Mouse (Mus musculus) liver, adult 2 months (tissue): ENCODE results near the gene BC067074. TPM values are rescaled to one million over a fixed set of nuclear protein-coding genes. Genes with fewer than 3 reads are reported as not detected.

Experiments used
- DNase-seq: peaks from one replicate; pipeline ENCODE4 v3.0.0-alpha.2; 2011; ENCODE audit warnings: low read depth, low spot score; ENCODE audit errors: extremely low read depth
- H3K27ac ChIP-seq: fragments of 200-500 bp; replicated peaks from 2 replicates; pipeline ENCODE4 v1.5.1; 2012; ENCODE audit warnings: low read depth, mild to moderate bottlenecking, control low read depth, inconsistent platforms, low read length; ENCODE audit not compliant: insufficient read depth
- H3K27me3 ChIP-seq: fragments of 200-500 bp; 2 replicates; pipeline ENCODE4 v1.6.1; 2012; ENCODE audit warnings: mild to moderate bottlenecking, moderate library complexity, low read length, inconsistent platforms; ENCODE audit not compliant: control insufficient read depth, insufficient read depth
- H3K36me3 ChIP-seq: fragments of 200-500 bp; 2 replicates; pipeline ENCODE4 v1.6.1; 2012; ENCODE audit warnings: low read length, inconsistent platforms; ENCODE audit not compliant: control insufficient read depth, insufficient read depth
- H3K4me1 ChIP-seq: fragments of 200-500 bp; 2 replicates; pipeline ENCODE4 v1.6.1; 2011; ENCODE audit warnings: low read length; ENCODE audit not compliant: control insufficient read depth, insufficient read depth
- H3K4me3 ChIP-seq: fragments of 200-500 bp; 2 replicates; pipeline ENCODE4 v1.5.1; 2011; ENCODE audit warnings: low read depth, mild to moderate bottlenecking, control low read depth, low read length, moderate library complexity; ENCODE audit not compliant: insufficient read depth
- H3K79me2 ChIP-seq: fragments of 200-500 bp; 2 replicates; pipeline ENCODE4 v1.6.1; 2012; ENCODE audit warnings: inconsistent platforms, mild to moderate bottlenecking, low read length, moderate library complexity; ENCODE audit not compliant: control insufficient read depth, insufficient read depth
- H3K9ac ChIP-seq: fragments of 200-500 bp; 2 replicates; pipeline ENCODE4 v1.6.1; 2012; ENCODE audit warnings: low read depth, mild to moderate bottlenecking, control low read depth, inconsistent platforms, low read length
- CTCF ChIP-seq: fragments of 200-500 bp; IDR thresholded peaks from 2 replicates; pipeline ENCODE4 v1.5.1; 2011; ENCODE audit warnings: low read depth, low read length, control low read depth
- POLR2A ChIP-seq: fragments of 200-500 bp; IDR thresholded peaks from 2 replicates; pipeline ENCODE4 v1.6.1; 2011; ENCODE audit warnings: low read length, control low read depth; ENCODE audit not compliant: insufficient read depth; ENCODE audit errors: extremely low read depth
- WGBS: fragments of 180-500 bp; shearing (Covaris S2); methylation state at CpG from one replicate; pipeline ENCODE4 v1.1.7; 2018; 5-methylcytosine and 5-hydroxymethylcytosine counted together
- polyA plus RNA-seq: library from polyadenylated mRNA; depleted of rRNA; stranded (reverse); fragments of >200 nt; gene quantifications from 2 replicates; pipeline ENCODE4 v1.2.3, GENCODE M21; 2012
- total RNA-seq: library from RNA; depleted of rRNA; stranded (reverse); fragments of >200 nt; gene quantifications from 2 replicates; pipeline ENCODE4 v1.2.3, GENCODE M21; 2014

BC067074 gene
- total and polyA plus RNA-seq, 2 experiments, result 0.09 TPM; not detected in 1

DNA sequence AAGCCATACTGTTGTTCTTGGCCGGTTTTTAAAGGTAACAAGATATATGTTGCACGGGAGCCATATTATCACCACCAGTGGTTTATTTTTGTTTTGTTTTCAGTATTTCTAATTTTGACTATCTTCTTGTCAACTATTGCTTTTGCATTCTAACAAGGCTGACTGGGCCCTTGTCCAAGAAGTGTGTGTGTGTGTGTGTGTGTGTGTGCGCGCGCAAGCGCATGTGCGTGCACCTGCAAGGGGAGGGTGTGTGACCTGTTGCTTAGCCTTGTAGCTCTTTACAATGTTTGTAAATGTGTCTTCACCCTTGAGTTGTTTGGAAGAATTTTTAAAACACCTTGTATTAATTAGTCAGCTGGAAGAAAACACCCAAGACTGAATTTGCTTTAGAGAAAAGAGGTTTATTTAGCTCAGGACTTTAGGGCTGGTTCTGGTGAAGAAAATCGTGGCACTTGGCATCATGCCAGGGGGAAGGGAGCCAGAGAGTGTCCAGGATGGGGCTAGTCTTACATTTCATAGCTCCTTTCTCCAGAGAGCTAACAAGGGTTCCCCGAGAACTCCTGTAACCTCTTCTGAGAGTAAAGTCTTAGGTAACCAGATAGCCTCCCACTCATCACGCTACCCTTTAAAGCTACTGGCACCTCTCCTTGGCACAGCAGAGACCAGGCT, 3.0 kb downstream of the BC067074 start:
- H3K4me1 ChIP-seq, result no peaks in the 10 kb centered on the region
- H3K4me3 ChIP-seq, result no peak overlapping the region
- TF ChIP-seq CTCF, result no peak
- TF ChIP-seq POLR2A, result no peak
- no peak overlapping the region for H3K9ac ChIP-seq
- H3K27me3 ChIP-seq, result peaks cover 10% of the 10 kb centered on the region
- H3K27ac ChIP-seq, result no peak overlapping the region
- DNase-seq, result no peak
- 83% methylated on average over 10 of the region's 10 CpGs for WGBS
- H3K79me2 ChIP-seq, result no peaks in the 10 kb centered on the region
- H3K36me3 ChIP-seq, result no peaks in the 10 kb centered on the region

DNA sequence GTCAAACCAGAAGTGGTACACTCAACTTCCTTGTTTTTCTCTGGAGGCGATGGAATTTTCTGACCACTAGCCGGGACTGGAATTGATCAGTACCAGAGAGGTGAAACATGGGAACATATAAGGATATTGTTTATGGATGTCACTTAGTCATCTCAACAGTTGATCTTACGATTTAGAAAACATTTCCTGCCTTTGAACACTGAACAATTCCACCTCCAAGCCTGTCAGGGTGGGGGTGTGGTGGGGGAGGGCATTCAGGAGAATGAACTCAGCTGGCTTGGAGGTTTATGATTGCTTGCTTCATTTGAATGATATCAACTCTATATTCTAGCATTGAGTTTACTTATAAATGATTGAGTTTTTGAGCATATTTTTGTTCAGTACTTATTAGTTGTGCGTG, 13.6 kb downstream of the BC067074 start:
- TF ChIP-seq POLR2A (no peak), CTCF (no peak)
- Histone ChIP-seq H3K27me3 (no peaks in the 10 kb centered on the region), H3K4me3 (no peak overlapping the region), H3K27ac (no peak overlapping the region), H3K79me2 (no peaks in the 10 kb centered on the region), H3K4me1 (no peaks in the 10 kb centered on the region), H3K36me3 (no peaks in the 10 kb centered on the region), H3K9ac (no peak overlapping the region)
- no peak for DNase-seq
- 86% methylated on average over 4 of the region's 4 CpGs for WGBS

DNA sequence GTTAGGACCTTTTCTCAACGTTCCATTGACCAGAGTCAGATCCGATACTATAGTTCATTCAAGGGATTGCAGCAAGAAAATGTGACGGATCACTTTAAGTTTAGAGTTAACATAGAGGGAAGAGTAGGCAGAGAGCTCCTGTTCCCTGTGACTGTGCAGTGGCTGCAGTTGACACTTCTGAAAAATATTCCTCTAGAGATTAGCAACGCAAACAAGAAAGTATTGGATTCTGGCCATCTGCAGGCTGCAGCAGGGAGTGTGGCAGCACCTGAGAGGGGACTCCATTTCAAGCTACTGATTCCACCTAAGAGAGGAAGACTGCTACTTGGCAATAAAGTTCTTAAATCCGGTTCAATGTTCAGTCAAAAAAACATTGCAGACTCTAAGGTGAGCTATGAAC, 26.6 kb downstream of the BC067074 start:
- Histone ChIP-seq H3K27me3 (no peaks in the 10 kb centered on the region), H3K79me2 (no peaks in the 10 kb centered on the region), H3K27ac (no peak overlapping the region), H3K36me3 (no peaks in the 10 kb centered on the region), H3K4me3 (no peak overlapping the region), H3K4me1 (no peaks in the 10 kb centered on the region), H3K9ac (no peak overlapping the region)
- DNase-seq, result no peak
- WGBS, result 83% methylated on average over 5 of the region's 5 CpGs
- TF ChIP-seq POLR2A (no peak), CTCF (no peak)

DNA sequence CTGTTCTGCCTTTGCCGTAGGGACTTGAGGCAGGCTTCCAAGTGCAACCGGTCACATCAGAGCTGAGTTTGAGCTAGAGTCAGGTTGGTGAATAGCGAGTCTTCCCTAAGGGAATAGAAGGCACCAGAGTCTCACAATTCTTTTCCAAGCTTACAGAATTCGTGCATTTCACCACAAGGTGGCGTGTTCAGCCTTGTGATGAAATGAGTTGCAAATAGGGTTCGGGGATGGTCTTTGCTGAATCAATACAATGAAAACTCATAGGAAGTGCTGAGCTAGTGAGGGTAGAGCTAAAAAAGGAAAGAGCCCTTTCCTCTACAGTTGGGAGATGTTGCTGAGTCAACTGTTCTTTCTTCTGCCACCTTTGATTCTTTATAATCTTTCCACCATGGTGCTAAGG, 29.0 kb downstream of the BC067074 start:
- no peaks in the 10 kb centered on the region for H3K79me2 ChIP-seq
- 17% methylated on average over 6 of the region's 6 CpGs for WGBS
- H3K27ac ChIP-seq, result no peak overlapping the region
- DNase-seq, result peak; percentile 39
- H3K4me1 ChIP-seq, result no peaks in the 10 kb centered on the region
- no peak for TF ChIP-seq CTCF
- TF ChIP-seq POLR2A, result no peak
- no peak overlapping the region for H3K9ac ChIP-seq
- no peak overlapping the region for H3K4me3 ChIP-seq
- H3K36me3 ChIP-seq, result no peaks in the 10 kb centered on the region
- no peaks in the 10 kb centered on the region for H3K27me3 ChIP-seq

DNA sequence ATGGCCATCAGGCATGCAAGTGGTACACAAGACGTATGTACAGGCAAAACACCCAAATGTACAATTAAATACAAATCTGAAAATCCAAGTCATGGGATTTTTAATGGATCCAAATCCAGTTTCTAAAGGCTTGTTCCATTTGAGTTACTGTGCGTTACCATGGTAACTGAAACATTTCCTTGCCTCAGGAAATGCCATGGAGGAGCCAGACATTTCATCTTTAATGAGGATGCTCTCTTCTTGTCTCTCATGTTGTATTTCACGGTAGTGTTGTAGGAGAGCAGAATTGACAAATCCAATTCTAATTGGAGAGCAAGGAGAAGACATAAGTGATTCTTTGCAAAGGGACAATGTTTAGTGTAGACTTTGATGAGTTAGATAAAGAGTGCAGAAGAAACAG, 31.3 kb downstream of the BC067074 start:
- no peak overlapping the region for H3K9ac ChIP-seq
- no peak for TF ChIP-seq POLR2A
- TF ChIP-seq CTCF, result no peak
- WGBS, result 85% methylated on average over 3 of the region's 3 CpGs
- no peaks in the 10 kb centered on the region for H3K27me3 ChIP-seq
- H3K4me1 ChIP-seq, result no peaks in the 10 kb centered on the region
- no peak overlapping the region for H3K27ac ChIP-seq
- H3K36me3 ChIP-seq, result no peaks in the 10 kb centered on the region
- H3K4me3 ChIP-seq, result no peak overlapping the region
- H3K79me2 ChIP-seq, result no peaks in the 10 kb centered on the region
- no peak for DNase-seq

DNA sequence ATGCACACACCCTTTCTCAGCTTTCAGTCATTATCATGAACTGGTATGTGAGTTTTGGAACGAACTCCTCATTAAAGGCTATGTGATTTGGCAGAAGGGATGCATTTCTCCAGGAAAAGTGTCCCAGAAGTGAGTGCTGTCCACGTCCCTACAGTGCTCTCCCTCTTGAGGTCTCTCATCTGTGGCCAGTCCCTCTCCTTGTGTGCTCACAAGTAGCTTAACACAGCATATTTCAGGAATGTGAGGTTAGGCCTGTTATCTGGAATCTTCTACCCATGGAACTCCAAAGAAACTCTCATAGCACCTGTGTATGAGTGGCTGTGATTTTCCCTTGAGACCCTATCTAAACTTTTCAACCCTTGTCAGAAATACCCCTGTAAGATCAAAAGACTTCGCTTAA, 32.7 kb downstream of the BC067074 start:
- Histone ChIP-seq H3K79me2 (no peaks in the 10 kb centered on the region), H3K4me1 (no peaks in the 10 kb centered on the region), H3K4me3 (no peak overlapping the region), H3K9ac (no peak overlapping the region), H3K27me3 (no peaks in the 10 kb centered on the region), H3K36me3 (no peaks in the 10 kb centered on the region), H3K27ac (no peak overlapping the region)
- TF ChIP-seq CTCF, result no peak
- no peak for TF ChIP-seq POLR2A
- 73% methylated on average over 3 of the region's 3 CpGs for WGBS
- no peak for DNase-seq
